Mouse (Mus musculus) spleen, postnatal 36 days (tissue): ENCODE data around the gene Sh2b3.

Experiments
- DNase-seq, 2 experiments: peaks; one replicate each; pipeline ENCODE4 v3.0.0; 2022; ENCODE audit warnings: low spot score in 2 of 2, mixed read lengths in 1 of 2

Sh2b3 gene

DNA sequence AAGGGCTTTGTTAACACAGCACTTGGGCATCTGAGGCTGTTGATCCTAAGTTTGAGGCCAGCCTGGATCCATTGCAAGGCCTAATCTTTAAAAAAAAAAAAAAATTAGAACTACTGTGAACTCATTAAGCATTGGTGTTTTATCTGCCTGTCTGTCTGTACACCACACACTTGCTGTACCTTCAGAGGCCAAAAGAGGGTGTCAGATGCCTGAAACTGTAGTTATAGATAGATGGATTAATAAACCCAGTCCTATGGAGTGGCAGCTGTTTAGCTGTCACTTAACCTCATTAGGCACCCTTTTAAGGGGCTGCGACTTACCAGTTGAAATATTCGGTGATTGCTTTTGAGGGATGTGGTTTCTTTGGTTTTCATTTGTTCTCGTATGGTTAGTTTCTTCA, 41.6 kb downstream of the Sh2b3 start:
- DNase-seq: peak in 1 of 2 experiments; percentile 31

DNA sequence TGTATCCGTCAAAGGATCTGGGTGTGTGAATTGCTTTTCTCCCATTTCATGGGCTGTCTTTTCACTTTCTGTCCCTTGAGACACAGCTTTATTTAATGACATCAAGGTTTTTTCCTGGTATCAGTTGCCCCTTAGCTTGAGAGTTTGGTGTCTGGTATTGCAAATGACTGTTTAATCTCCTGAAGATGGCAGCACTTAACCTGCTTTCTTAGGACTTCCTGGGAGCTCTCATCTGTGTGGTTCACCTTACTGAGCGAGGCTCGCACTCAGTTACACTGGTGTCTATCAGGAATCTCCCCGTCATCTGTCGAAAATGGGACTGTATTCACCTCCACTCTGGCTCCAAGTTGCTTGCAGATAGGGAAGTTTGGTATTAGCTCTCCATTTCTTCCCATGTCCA, 46.4 kb downstream of the Sh2b3 start:
- no peak for DNase-seq

DNA sequence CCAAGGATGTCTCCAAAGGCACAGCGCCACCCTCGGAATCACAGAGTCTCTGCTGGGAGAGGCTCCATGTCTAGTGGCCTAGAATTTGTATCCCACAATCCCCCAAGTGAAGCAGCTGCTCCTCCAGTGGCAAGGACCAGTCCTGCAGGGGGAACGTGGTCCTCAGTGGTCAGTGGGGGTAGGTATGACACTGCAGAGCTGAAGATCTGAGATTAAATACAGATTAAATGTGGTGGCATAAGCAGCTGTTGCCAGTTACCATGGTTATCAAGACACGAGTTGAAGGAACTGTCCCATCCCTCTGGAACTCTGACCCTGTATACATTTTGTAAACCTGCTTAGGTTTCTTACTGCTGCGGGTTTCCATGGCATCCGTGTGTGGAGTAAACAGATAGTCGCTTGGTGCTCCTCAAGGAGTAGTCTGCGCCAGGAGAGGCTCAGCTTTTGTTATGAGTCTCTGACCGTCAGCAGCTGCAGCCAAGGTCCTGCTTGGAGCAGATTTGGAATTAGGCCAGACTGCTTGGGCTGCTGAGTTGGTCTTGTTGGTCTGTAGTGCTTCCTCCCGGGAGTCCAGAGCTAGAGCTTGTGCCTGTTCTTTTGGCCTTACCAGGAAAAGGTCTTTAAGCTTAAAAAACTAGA, 53.5 kb downstream of the Sh2b3 start:
- no peak for DNase-seq

DNA sequence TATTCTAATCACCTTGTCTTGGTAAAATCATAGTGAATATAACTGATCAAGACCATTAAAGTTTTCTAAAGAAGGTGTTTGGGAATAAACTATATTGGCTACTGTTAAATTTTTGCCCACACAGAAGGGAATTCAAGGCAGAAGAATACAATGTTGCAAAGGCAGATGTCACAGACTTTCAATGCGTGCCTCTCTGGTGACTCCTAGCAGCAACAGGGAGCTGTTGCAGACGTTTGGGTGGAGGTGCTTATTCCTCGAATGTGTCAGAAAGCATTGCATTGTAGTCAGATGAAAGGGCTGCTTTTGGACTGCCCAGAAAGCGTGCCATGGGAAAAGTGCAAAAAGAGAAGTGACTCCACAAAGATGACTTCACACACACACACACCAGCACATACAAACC, 55.0 kb downstream of the Sh2b3 start:
- DNase-seq: no peak

DNA sequence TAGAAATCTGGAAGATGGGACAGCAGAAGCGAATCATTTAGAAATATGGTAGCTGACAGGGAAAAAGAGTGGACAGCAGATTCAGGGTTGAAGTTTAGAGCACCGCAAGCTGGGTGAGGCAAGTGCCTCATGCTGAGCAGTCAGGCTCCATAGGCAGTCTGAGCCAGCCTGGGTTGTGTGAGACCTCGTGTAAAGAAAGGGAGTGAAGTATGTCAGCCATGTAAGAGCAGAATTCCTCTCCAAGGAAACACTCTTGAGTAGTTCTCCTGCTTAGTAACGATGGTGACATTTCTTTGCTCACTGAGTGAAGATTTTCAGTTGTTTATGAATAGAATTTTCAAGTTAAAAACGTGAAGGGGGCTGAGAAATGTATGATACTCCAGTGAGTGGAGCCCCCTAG, 57.3 kb downstream of the Sh2b3 start:
- DNase-seq: no peak

DNA sequence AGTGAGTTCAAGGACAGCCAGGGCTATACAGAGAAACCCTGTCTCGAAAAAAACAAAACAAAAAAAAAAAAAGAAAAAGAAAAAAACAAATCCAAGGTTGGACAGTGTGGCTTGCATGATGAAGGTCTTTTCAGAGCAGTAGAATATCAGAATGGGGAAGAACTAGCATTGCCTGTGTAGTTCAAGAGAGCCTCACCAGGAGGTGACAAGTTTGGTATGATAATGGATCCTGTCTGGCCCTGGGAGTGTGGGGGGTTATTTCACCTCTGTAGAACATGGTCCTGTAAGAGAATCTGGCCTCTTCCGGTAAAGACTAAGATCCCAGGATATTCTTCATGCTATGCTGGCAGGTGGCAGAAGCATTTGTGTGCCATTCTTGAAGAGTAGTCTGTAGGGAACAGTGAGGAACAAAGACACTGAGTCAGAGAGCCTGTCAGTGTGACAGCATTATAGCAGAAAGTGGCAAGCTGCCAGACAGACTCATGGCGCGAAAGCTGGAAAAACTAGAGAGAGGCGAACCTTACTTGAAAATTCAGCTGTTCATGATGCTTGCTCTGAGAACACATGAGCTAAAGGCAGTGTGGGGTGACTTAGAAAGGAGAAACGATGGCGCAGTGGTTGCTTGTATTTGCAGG, 58.8 kb downstream of the Sh2b3 start:
- DNase-seq: no peak

DNA sequence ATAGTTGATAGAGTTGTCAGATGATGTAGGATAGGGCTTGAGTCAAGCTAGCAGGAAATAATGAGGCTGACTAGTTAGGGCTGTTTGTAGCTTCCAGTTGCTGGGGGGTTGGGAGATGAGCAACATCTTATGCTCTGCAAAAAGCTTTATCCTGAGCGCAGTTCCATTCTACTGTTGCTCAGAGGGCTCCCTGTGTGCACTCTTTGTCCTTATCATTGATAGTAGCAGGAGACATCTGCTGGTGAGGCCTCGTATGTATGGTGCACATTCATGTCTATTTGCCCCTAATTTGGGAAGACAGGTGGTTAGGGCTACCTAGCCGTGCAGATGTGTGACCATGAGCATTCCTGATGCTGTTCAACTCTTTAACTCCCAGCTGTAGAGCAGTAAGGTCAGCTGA, 65.8 kb downstream of the Sh2b3 start:
- DNase-seq: no peak

DNA sequence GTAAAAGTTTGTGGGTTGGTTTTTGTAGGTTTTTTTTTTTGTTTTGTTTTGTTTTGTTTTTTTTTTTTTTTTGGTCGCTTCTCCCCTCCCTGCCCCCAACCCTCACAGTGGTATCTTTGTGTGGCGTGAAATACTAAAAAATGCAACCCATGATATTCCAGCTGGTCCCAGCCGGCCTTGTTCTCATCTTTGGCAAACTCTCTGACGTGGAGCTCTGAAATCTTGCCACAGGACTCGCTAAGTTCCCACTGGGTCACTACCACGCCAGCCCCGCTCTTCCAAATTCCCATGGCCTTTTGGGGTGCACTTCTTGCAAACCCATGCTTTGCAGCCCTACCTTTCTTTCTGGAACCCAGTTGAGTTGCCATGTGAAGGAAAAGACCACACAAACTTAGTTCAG, 67.6 kb downstream of the Sh2b3 start:
- DNase-seq: no peak

DNA sequence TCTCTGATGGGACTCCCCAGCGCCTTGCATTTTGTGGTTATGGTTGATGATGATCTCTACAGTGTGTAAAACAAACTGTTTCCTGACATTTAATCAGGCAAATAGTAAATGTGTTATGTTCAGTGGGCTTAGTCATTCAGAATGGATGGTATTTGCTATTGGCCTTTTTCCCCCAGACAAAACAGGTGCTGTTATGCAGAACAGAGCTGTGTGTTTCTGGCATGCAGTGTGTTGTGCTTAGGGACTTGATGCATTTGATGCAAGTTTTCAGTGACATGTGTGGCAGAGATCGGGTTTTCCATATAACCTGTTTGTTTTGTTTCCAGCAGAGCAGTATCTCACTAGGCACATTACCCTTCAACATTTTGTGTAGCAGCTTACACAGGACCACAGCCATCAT, 69.9 kb downstream of the Sh2b3 start:
- no peak for DNase-seq

DNA sequence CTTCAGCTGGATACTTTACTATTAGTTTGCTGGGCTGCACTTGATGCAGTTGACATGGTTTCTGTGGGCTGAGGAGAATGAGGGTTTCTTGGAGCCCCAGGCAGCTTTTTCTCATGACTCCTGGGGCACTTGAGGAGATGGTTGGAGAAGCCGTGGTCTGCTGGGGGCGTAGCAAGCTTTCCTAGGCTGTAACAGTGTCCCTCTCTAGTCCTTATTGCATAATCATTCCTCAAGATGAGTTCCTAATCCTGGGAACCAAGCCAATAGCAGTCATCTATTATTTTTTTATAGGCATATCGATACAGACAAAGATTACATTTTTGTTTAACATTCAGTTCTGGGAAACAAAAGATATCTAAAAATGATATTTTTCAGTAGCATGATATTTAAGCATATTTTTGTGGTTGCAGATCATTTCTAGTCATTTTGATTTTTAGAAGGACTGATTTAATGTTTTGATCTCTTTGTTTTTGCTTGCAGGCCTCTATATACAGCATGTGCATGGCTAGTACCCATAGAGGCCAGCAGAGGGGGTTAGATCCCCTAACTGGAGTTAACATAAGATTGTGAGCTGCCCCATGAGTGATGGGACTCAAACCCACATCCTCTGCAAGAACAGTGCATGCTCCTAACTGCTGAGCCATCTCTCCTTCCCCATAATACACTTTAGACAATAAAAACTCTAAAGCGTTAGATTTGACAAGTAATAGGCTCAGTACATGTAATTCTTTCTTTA, 71.2 kb downstream of the Sh2b3 start:
- no peak for DNase-seq
